Mouse (Mus musculus) heart, adult 9 months (tissue): Measurements from ENCODE around the gene Prss23.

Experiments
- DNase-seq, 2 experiments: peaks; one replicate each; pipeline ENCODE4 v3.0.0; 2022; ENCODE audit warnings: low spot score in 2 of 2

The Prss23 gene

GRCm38 (mm10) chr7:89508672-89509071 lies 18.3 kb downstream of the Prss23 start:
- no peak for DNase-seq

GRCm38 (mm10) chr7:89499516-89500307 lies 27.3 kb downstream of the Prss23 start:
- DNase-seq = peak; percentile 33 to 69

GRCm38 (mm10) chr7:89483769-89484568 lies 43.0 kb downstream of the Prss23 start:
- peak; percentile 20 to 32 for DNase-seq

- peak; percentile 56 to 68 for DNase-seq
Observed at GRCm38 (mm10) chr7:89481723-89482122, 45.3 kb downstream of the Prss23 start.

GRCm38 (mm10) chr7:89478490-89478889 lies 48.5 kb downstream of the Prss23 start:
- DNase-seq = peak in 1 of 2 experiments; percentile 33

GRCm38 (mm10) chr7:89477294-89477999 lies 49.5 kb downstream of the Prss23 start:
- peak; percentile 28 to 51 for DNase-seq

- peak in 1 of 2 experiments; percentile 15 for DNase-seq
Observed at GRCm38 (mm10) chr7:89473442-89473841, 53.5 kb downstream of the Prss23 start.

- no peak for DNase-seq
Observed at GRCm38 (mm10) chr7:89463775-89464592, 63.0 kb downstream of the Prss23 start.

- no peak for DNase-seq
Observed at GRCm38 (mm10) chr7:89463246-89463645, 63.7 kb downstream of the Prss23 start.

- no peak for DNase-seq
Observed at GRCm38 (mm10) chr7:89462646-89463207, 64.3 kb downstream of the Prss23 start.

GRCm38 (mm10) chr7:89461351-89461750 lies 65.6 kb downstream of the Prss23 start:
- peak; percentile 36 to 47 for DNase-seq

- peak in 1 of 2 experiments; percentile 21 for DNase-seq
Observed at GRCm38 (mm10) chr7:89460911-89461310, 66.1 kb downstream of the Prss23 start.

- no peak for DNase-seq
Observed at GRCm38 (mm10) chr7:89459691-89460090, 67.3 kb downstream of the Prss23 start.
